Mouse (Mus musculus) spleen, embryonic (tissue): ENCODE measurements around the gene Arid1b.

Source experiments
- CTCF ChIA-PET: fragments of 350-600 bp; sonication (Branson Sonifier 250); formaldehyde crosslinking; loops from one replicate; lab custom pipeline; 2022; lab: Charles Lee

The Arid1b gene

DNA sequence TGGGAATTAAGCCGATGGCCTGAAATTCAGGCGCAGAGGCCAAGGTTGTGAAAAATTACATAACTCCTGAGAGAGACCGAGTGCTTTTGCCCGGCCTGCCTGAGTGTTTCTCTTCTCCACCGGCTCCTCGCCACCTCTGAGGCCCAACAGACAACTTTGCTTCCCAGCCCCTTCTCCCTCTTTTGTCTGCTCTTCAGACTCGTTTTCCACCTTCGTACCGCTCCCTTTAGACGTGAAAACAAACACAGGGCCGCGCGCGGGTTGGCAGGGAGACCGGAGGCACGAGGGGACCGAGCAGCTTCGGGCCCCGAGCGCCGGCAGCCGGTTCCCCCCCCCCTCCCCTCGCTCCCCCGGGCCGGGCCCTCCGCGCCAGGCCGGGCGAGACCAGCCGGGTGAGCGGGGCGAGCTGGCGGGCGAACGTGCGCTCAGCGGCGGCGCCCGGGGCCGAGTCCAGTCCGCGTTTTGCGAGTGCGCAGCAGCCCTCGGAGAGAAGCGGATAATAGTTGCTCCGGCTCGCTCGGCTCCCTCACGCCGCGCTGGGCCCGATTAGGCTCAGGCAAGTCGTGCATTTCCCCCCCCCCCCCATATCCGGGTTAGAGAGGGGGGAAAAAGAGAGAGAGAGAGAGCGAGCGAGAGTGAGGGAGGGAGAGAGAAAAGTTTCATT lies at the start of gene Arid1b:
Gene Arid1b, plus strand, starts transcription at position 493 of the 664 bp plus-strand sequence.
- CTCF ChIA-PET = interaction anchor here (0.5 to 0.7 kb wide), 2 partner anchors 198 to 199 kb away, joined by 4 to 7 read pairs; no protein-coding TSS in a partner anchor

DNA sequence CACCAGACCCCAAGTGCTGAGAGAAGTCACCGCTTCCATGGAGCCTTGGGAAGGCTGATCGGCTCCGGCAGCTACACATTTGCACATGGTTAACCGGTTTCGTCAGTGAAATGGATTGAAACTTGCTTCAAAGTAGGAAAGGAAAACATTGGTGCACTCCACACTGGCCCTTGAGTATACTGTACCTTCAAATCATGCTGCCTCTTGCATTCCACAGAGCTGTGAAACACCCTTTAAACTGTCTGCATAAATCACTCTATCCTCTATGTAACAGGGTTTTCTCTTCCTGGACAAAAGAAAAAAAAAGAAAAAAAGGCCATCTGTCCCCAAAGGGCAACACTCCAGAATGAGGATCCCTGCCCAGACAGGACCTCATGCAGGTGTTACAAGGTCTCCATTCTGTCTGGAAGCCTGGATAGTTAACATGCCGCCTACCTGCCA lies 48.8 kb upstream of the Arid1b start:
- CTCF ChIA-PET = interaction anchor here (0.5 kb wide), 1 partner anchor 118 kb away, joined by 3 read pairs; no protein-coding TSS in a partner anchor

DNA sequence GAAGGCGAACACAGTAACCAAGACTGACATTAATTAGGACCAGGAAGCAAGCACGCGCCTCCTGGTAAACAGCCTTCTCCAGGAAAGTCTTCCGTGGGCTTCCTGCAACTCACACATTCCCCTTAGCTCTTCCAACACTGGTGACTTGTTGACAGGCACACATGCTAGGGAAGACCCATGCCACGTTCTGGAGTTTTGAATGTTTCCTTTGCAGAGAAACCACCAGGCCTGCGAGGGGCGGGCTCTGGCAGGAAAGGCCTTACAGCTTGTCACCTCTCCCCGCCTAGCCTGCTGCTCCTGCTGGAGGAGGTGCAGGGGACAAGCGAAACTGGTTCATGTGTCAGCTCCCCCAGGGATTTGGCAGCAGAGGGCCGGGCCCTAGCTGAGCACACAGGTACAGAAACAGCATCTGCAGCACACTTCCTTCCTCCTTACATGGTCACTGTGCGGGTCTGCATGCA lies 48.2 kb upstream of the Arid1b start:
- CTCF ChIA-PET = interaction anchor here (0.5 kb wide), 1 partner anchor 119 kb away, joined by 3 read pairs; no protein-coding TSS in a partner anchor

DNA sequence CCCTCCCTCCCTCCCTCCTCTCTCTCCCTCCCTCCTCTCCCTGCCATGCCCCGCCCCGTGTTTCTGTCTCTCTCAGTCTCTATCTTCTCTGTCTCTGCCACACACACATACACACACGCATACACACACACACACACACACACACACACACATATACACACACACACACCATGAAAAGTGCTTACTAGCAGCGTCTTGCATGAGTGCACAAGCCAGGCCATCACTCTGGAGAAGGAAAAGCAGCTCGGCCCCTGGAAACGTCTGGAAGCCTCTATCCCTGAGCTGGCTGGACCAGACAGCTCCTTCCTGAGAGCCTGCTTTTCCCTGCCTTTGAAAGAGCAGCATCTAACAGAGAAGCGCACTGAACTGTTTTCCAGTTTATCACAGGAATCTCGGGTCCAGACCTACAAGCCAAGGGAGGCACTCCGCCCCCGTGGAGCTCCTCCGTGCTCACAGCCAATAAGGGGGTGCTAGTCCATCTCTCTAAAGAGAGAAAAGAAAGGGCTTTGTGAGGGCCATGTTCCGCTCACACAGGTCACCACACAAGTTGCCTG lies 47.6 kb upstream of the Arid1b start:
- CTCF ChIA-PET = no interaction called here

DNA sequence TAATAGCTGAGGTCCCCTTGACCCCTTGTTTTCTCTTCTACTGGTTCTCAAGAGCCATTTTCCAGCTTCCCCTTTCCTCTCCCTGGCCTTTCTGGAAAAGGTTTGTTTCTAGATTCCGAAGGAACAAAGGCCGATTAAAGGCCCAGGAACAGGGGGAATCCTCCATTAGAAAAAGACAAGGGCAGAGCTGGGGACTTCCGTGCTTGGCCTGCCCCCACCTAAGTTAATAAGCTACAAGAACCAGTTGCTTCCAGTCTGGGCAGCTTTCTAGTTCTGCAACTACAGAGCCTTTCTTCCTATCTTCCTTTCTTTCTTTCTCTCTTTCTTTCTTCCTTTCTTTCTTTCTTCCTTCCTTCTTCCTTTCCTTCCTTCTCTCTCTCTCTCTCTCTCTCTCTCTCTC lies 47.1 kb upstream of the Arid1b start:
- CTCF ChIA-PET = no interaction called here

DNA sequence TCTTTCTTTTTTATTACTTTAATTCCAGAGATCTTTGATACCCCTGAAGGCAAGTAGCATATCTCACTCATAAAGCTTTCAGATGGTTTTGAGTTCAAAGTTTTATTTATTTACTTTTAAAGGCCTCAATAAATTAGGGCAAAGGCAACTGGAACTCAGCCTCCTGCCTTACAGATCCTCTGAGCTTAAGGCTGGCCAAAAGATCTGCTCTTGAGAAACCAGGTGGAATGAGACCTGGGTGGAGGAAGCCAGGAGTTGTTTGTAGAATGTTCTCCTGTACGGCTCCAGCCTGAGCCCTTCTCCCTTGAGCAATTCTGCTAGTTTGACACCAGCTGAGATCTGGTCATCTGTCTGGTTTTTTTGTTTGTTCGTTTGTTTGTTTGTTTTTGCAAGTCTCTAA lies 46.7 kb upstream of the Arid1b start:
- CTCF ChIA-PET = interaction anchor here (0.5 kb wide), 1 partner anchor 10 kb away, joined by 5 read pairs; no protein-coding TSS in a partner anchor

DNA sequence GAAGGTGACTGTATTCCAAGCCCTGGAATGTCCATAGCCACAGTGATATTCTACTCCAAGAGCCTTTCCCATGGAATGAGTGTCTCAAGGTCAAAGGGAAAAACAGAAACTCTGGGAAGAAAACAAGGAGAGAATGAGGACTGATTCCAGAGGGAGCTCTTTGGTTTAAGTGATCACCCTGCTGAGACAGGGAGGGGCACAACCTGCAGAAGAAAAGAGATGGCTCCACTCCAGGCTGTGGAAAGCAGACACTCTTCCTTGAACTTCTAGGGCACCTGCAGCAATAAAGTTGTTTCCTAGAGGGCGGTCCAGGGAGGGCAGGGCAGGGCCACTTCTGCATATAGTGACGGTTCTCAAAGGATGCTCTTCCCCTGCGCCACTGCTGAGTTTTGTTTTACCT lies 45.6 kb upstream of the Arid1b start:
- CTCF ChIA-PET = no interaction called here

DNA sequence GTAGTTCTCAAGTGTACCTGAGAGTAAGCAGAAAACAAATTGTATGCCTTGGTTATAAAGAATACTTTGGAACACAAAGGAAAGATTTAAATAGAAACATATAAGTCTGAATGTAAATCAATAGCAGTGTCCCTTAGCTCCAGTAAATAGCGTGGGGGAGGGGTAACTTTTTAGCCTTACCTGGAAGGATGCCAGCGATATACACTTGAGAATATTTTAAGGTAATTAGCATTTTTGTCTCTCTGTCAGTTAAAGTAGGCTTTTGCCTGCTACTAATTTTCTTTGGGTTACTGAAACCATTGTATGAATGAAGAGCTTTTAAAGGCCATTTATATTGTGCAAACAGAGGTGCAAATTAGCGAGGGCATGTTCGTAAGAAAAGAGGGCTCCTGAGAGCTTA lies 39.7 kb upstream of the Arid1b start:
- CTCF ChIA-PET = interaction anchor here (0.6 kb wide), 1 partner anchor 251 kb away, joined by 3 read pairs; no protein-coding TSS in a partner anchor

DNA sequence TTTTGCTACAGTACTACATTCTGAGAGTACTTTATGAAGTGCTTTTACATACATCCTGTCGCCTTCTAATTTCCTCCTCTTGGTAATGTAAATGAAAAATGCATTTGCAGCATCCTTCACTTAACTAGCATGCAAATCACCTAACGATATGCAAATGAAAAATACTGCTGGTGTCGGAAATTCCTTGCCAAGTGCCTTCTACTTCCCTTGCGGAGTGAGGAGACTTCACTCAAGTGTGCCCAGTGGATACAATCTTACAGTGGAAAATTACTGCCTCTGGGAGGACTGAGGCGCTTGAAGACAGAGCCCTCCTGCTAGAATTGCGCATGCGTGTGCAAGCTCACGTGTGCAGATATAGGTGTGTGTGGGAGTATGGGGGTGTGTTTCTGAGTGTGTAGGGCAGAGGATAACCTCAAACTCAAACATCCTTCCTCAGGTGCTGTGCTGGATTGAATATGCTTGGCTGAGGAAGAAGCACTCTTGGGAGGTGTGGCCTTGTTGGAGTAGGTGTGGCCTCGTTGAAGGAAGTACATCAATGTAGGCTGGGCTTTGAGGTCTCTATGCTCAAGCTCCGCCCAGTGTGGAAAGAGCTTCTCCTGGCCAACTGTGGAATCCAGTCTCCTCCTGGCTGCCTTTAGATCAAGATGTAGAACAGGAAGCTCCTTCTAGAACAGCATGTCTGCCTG lies 29.8 kb upstream of the Arid1b start:
- CTCF ChIA-PET = no interaction called here

DNA sequence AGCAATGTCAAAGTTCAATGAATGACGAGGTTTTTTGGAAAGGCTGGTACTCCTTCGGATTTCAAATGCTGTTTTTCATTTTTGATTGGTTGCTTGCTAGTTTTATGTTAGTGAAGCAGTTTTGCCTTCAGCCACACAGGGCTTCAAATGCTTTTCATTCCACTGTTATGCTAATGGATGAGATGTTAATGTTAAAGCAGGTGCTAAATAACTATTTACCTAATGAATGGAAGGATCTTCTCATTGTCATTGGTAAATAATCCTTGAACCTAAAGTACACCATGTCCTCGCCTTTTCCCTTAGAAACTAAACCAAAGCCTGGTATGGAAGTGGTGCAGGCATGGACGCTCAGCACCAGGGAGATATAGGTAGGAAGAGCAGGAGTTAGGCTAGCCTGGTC lies 26.9 kb upstream of the Arid1b start:
- CTCF ChIA-PET = no interaction called here

DNA sequence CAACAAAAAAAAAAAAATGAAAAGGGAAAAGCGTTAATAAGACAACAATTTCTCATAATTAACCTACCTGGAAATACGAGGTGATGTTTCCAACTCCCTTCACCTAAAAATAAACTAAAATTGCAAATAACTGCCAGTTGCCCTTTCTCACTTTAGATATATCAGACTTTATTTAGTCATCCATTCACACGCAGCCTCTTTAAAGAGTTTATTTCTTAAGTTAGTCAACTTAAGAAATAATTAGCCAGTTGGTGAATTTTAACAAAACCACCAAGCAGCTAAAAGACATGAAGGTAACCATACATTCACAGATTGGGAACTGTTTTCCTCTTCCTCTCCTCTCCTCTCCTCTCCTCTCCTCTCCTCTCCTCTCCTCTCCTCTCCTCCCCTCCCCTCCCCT lies 26.1 kb upstream of the Arid1b start:
- CTCF ChIA-PET = interaction anchor here (0.7 kb wide), 1 partner anchor 66 kb away, joined by 13 read pairs; no protein-coding TSS in a partner anchor

DNA sequence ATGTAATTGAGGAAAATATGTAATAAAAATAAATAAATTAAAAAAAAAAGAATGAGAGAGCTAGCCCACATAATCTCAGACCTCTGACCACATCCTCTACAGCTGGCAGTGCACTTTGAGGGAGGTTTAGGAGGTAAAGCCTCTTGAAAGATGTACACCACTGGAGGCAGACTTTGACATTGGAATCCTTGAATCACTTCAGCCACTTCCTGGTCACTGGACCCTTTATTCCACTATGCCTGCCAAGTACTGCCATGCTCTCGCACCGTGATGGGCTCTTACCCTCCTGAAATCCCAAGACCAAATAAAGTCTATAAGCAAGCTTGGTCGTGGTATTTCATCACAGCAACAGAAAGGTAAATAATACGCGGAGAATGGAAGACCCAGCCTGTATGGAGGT lies 25.3 kb upstream of the Arid1b start:
- CTCF ChIA-PET = interaction anchor here (0.7 kb wide), 1 partner anchor 436 kb away, joined by 3 read pairs; no protein-coding TSS in a partner anchor

DNA sequence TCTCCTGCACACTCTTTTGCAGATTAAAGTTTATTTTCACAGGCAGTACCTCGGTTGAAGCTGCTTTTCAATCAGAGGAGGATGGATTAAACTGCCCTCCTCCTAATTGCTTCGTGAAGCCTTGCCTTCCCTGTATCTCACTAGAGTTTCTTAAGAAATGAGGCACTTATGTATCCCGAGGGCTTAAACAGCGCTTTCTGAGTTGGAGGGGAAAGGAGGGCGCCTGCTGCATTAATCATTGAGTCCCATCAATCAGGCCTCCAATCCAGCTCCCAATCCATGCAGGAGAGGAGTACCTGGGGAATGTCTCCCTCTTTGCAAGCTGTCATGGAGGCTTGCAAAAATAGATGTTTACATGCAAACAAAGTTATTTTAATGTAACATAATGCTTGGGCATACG lies 21.9 kb upstream of the Arid1b start:
- CTCF ChIA-PET = no interaction called here

DNA sequence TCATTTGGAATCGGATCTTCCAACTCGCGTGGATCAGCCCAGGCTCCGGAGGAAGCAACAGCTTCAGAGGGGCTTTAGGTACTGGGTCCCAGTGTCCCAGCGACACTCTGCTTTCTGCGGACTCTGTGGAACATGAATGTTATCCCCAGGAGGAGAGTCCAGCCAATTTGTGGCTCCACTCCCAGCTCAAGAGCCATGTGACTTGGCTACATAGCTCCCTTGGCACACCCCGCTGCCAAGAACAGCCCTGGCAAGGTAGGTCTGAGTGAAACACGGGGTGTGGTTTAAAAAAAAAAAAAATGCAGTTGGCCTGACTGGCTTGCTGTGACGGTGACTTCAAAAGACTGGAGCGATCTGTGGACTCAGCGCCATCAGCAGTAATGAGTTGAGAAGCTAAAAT lies 19.4 kb upstream of the Arid1b start:
- CTCF ChIA-PET = no interaction called here

DNA sequence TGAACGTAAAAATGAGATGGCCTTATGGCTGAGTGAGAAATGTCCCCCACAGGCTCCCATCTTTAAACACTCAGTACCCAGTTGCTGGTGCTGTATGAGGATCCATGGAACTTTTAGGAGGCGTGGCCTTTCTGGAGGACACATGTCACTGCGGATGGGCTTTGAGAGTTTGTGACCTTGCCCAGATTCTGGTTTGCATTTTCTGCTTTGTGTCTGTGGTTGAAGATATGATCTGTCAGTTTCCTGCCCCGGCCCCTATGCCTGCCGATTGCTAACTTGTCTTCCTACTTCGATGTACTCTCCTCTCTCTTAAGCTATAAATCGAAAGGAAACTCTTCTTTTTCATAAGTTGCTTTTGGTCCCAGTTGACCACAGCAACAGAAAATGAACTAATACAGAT lies 14.0 kb upstream of the Arid1b start:
- CTCF ChIA-PET = no interaction called here

DNA sequence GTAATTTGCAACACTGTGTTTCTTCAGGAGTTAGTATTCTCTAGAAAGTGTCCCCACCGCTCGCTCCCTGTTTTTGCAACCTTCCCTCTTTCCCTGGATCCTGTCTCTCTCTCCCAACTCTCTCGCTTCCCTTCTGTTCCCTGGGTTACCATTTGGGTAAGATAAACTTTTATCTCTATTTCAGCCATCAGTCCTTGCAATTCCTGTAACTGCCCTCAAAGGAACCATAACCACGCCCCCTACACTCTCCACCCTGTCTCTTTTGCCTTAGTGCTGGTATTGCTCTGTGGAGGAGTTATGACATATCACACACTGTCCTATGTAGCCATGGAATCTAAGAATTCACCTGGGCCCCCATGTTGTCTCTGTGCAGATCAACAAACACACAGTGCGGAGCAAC lies 11.3 kb upstream of the Arid1b start:
- CTCF ChIA-PET = no interaction called here

DNA sequence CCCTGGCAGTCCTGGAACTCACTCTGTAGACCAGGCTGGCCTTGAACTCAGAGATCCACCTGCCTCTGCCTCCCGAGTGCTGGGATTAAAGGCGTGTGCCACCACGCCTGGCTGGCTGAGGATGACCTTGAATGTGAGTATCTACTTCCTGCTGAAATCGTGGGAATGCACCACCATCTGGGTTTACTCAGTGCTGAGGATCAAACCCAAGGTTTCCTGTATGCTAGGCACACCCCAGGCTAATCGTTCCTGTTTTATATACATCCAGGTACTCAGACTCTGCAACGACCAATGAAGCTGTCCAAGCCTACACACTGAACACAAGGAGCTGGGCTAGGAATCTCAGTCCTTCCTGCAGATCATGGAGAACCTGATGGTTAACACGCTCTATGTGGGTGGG lies 9.4 kb upstream of the Arid1b start:
- CTCF ChIA-PET = interaction anchor here (0.6 kb wide), 1 partner anchor 173 kb away, joined by 3 read pairs; no protein-coding TSS in a partner anchor

DNA sequence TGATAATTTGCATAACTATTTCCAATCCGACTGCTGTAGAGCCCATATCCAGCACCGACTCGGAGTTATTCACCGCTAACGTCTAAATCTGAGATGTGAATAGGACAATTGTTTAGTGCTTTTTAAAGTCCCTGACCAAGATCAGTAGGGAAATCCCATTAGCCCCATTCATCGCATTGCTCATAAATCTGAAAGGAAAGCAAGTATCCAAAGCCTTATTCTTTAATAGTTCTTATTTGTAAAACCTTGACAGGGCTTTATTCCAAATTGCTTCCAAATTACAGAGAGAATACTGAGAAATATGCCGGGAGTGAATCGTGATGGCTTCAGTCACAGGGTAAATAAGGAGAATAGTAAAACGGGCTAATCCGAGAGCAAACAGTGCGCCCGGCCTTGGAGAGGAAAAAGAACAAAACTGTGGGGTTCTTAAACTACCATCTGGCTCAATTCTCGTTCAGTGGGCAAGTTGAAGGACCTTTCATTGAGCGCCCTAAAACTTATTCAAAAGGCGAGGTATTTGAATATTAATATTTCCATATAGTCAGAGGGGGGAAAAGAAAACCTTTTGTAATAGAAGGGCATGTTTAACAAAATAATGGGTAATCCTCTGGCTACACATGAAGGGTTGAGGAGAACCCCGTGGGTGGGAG lies 3.1 kb upstream of the Arid1b start:
- CTCF ChIA-PET = no interaction called here

DNA sequence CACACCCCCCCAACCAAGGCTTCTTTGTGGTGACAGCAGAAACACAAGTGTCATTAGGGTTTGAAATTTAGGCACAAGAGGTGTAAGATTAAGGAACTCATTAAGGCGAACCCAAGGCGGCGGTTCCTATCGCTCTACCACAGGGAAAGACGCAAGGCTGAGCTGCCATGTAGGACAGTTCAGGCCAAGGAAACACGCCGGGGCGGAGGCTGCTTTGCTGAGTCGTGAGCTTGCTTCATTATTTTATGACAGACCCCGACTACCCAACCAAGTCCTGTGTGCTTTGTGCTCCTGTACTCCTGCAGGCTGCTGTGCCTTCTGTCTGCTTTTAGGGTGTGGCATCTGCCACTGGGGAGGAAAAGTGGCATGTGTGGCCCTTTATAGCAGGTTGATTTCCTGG lies 2.5 kb upstream of the Arid1b start:
- CTCF ChIA-PET = no interaction called here

DNA sequence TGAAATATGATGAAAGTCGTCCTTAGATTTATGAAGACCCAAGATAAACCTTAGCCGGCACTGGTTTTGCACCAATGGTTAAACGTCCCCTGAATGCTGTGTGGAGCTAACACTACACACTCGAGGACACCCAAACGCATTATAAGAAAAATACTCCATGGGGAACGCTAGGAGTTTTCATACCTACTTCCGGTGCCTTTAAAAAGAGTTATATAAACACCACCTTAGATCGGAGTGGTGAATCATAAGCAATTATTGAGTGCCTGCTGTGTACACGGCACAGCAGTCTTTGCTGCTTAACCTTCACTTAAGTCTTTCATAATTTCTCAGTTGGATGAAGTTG lies 664 bp upstream of the Arid1b start:
- CTCF ChIA-PET = interaction anchor here (0.5 kb wide), 1 partner anchor 198 kb away, joined by 7 read pairs; no protein-coding TSS in a partner anchor

DNA sequence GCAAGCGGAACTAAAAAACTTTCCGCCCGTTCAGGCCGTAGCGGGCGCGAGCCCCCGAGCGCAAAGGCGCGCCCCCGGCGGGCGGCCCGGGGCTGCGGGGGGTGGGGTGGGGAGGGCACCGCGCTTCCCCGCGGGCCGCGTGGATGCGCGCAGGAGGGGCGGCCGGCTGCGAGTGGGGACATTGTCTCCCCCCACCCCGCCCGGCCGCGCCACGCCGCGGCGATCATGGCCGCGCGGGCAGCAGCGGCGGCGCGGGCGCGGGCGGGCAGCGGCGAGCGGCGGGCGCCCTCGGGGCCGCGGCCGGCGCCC lies 326 bp downstream of the Arid1b start:
- CTCF ChIA-PET = interaction anchor here (0.7 kb wide), 1 partner anchor 198 kb away, joined by 4 read pairs; no protein-coding TSS in a partner anchor
